Comparison of ENCODE assay signal across 13 mouse cellular contexts in genomic region chr11:107237532-107237931, GRCm38 (mm10).
"Had no signal": no experiment of that assay in that cellular context is flagged by ENCODE, and none has a peak within 500 bp of the region (broad histone marks: within the 10 kb centered on the region; RNA-seq: fewer than 3 reads in every experiment).

No protein-coding gene starts in this region.

- ATAC-seq: midbrain, embryonic 16.5 days had no signal

- DNase-seq: lung, adult 18-20 months; lung, embryonic 14.5 days; lung, postnatal 10 days; lung, postnatal 4 days; midbrain, embryonic 14.5 days; right cerebral cortex, adult 18-20 months; right cerebral cortex, postnatal 25 days; right cerebral cortex, postnatal 4 days; spleen, adult 18-20 months; thymus, adult 18-20 months; thymus, postnatal 14 days; thymus, postnatal 36 days had no signal
